Mouse (Mus musculus) kidney, adult 9 months (tissue): ENCODE results near the gene Ncor2.
"Not testable (repeated sequence)": the region's sequence is repeated elsewhere in the genome, so short reads cannot be mapped to it uniquely, and the experiment has no call there.

Experiments
- DNase-seq: peaks from one replicate; pipeline ENCODE4 v3.0.0; 2022

Ncor2 gene

DNA sequence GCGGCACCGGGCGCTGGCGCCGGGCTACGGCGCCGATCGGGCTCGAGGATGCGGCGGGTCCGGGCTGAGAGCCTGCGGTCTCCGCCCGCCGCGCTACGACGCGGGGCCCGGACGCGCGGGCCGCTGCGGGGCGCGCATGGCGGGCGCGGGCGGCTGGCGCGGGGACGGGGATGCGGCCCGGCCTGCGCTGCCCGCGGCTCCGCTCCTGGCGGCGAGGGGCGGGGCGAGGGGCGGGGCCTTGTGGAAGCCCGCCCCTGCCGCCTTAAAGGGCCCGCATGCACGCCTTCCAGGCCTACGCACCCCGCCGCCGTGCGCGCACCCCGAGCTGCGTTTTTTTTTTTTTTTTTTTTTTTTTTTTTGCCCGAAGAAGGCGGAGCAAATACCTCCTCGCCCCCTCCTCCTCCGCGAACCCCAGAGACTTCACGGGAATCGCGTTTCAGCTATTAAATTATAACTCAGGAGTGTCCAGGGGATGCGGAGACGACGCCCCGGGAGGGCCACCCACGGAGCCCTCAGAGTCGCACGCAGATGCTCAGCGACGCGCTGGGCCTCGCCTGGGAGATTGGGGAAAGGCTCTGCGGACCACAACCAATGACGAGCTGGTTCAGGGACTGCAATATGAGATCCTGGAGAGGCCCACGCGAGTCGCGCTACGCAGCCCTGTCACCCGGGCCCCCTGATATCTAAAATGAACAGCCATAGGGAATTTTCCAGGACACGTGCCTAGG is at the start of gene Ncor2:
TSS of gene Ncor2 (minus strand) at position 213 of the 728 bp plus-strand sequence.
- peak; percentile 76 for DNase-seq

- DNase-seq = no peak
These were observed 48.7 kb upstream of the Ncor2 start for GRCm38 (mm10) chr5:125227699-125228098.

GRCm38 (mm10) chr5:125226229-125226634 is 47.2 kb upstream of the Ncor2 start:
- DNase-seq = peak; percentile 35

- no peak for DNase-seq
These were observed 45.9 kb upstream of the Ncor2 start for GRCm38 (mm10) chr5:125224925-125225324.

DNA sequence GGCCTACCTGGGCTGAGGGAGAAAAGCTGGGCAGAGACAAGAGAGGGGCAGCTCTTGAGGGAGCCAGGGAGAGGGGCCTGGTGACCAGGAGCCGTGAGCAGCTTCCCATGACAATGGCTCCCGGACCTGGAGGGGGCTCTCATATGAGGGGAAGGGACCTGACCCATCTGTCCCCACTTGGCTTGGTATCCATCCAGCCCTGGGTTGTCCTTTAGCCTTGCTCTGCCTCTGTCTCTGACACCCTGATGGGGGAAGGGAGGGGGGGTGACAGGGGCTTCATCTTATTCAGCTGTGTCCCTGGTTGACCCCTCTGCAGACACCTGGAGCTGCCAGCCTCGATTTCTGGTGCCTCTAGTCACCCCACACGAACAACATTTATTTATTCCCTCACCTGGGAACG is 44.9 kb upstream of the Ncor2 start:
- DNase-seq = no peak

- no peak for DNase-seq
These were observed 43.7 kb upstream of the Ncor2 start for GRCm38 (mm10) chr5:125222706-125223105.

- no peak for DNase-seq
These were observed 42.8 kb upstream of the Ncor2 start for GRCm38 (mm10) chr5:125221868-125222267.

- no peak for DNase-seq
These were observed 38.6 kb upstream of the Ncor2 start for GRCm38 (mm10) chr5:125217426-125218170.

DNA sequence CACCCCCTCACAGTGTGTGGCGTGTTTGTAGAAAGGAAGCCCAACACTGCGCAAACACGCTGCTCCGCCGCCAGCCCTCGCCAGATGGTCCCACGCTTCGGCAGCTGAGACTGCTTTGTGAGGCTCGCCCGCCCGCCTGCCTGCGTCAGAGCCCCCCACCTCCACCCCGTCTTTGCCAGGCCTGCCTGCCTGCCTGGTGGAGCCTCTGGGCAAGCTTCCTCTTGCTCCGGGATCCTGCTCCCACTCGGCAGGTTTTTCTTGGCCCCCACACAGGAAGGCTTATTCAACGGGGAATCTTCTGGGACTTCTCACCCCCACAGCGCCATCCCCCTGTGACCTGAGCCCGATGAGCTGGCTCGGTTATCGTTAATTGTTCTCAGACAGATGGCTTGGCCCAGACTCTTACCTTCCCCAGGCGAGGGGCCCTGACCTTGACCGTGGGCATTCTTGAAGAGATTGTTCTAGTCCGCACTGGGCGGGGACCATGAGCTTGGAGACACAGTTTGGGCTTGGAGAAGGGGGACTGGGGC is 37.0 kb upstream of the Ncor2 start:
- no peak for DNase-seq

- DNase-seq = peak; percentile 90
These were observed 36.4 kb upstream of the Ncor2 start for GRCm38 (mm10) chr5:125215346-125215929.

DNA sequence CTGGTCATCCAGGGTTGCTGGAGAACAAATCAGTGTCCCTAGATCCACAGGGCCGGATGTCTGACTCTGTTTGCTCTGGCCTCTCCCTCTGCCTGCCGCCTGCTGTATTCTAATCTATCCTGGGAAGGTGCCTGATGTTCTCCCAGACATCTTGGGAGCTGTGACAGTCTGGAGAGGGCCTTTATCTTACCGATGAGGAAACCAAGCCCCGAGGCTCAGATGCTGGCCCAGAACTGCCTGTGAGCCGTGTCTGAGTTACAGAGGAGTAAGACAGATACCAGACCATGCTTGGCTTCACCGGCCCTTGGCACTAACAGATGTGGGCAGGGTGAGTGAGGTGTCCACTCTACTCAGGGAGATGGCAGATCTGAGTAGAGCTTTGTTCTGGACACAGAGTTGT is 35.0 kb upstream of the Ncor2 start:
- no peak for DNase-seq

GRCm38 (mm10) chr5:125204910-125205309 is 25.9 kb upstream of the Ncor2 start:
- DNase-seq = not testable (repeated sequence)

DNA sequence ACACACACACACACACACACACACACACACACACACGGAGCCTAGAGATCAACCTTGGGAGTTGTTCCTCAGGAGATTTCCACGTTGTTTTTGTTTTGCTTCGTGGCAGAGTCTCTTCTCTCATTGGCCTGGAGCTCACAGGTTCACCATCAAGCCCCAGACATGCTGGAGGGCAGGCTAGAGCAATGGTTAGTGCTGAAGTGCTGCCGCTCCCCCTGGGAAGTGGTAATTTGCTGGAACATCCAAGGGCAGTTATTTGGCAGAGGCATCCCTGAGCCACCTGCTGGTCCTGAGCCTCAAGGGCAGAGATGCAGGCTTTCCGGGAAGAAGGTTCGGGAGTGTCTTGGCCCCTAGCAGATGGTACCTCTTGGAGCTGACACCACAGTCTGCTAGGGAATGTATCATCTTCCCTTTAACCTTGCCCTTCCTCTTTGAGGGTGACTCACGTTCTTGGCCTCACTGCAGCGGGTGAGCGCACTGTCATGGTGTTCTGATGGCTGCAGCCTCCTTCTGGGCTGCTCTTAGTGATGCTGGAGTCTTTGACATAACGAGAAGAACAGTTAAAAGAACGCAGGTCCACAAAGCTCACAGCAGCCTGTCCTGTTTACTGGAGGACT is 25.3 kb upstream of the Ncor2 start:
- DNase-seq = no peak

DNA sequence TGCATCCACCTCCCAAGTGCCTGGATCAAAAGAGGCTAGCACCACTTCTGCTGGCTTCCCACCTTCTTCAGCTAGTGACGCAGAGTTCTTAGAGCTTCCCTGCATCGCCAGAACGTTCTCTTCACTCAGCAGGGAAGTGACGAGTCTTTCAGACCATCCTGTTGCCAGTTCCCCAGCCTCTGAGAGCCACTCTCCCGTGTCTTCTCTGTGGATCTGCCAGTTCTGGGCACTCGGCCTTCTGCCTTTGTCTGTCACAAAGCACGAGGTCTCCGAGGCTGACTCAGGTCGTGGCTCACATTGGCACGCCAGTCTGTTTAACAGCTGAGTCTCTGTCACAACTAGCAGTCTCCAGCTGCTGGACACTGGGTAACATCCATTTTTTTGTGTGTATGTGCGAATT is 24.7 kb upstream of the Ncor2 start:
- DNase-seq = no peak

- DNase-seq = no peak
These were observed 24.1 kb upstream of the Ncor2 start for GRCm38 (mm10) chr5:125203099-125203498.

DNA sequence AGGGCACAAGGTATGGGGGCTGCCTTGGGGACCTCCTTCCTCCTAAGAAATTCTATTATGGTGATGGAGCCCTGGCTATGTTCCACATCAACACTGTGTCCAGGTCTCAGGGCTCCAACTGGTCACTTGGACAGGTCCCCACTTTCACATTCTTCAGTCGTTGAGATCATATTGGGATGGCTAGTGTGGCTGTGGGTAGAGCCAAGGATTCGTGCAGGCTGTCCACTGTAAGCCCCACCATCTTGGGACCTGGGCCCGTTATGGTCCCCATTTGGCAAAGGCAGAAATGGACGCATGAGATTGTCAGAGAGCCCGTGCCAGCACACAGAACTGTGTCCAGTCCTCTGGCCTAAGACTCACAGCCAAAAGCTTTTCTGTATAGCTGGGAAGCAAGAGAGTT is 23.1 kb upstream of the Ncor2 start:
- DNase-seq = no peak

GRCm38 (mm10) chr5:125199086-125199485 is 20.1 kb upstream of the Ncor2 start:
- DNase-seq = no peak

DNA sequence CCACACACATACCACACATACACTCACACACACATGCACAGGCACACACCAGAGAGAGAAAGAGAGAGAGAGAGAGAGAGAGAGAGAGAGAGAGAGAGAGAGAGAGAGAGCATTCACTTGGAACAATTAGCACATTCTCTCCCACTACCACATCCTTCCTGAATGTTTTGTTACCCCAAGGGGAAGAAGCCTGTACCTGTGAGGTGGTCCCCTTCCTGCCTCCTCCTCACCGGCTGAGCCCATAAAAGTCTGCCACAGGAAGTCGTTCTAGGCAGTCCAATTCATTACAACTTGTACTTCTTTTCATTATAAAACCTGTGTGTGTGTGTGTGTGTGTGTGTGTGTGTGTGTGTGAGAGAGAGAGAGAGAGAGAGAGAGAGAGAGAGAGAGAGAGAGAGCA is 18.3 kb upstream of the Ncor2 start:
- DNase-seq = not testable (repeated sequence)

DNA sequence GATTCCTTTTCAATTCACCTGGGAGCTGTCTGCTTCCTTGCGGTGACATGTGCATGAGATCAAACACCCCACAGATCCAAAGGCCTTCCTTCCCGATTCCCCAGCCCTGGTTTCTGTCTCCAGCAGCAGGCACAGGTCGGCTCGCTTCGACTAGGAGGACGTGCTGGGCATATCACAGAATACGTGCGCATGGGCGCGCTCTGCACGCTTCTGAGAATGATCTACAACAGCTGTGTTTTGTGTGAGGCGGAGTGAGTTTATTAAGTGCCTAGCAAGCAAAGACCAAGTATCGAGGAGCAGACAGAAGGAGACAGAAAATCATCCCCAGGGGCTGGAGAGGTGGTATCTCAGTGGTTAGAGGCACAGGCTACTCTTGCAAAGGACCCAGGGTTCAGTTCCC is 17.0 kb upstream of the Ncor2 start:
- DNase-seq = no peak

- DNase-seq = no peak
These were observed 16.1 kb upstream of the Ncor2 start for GRCm38 (mm10) chr5:125195142-125195541.

DNA sequence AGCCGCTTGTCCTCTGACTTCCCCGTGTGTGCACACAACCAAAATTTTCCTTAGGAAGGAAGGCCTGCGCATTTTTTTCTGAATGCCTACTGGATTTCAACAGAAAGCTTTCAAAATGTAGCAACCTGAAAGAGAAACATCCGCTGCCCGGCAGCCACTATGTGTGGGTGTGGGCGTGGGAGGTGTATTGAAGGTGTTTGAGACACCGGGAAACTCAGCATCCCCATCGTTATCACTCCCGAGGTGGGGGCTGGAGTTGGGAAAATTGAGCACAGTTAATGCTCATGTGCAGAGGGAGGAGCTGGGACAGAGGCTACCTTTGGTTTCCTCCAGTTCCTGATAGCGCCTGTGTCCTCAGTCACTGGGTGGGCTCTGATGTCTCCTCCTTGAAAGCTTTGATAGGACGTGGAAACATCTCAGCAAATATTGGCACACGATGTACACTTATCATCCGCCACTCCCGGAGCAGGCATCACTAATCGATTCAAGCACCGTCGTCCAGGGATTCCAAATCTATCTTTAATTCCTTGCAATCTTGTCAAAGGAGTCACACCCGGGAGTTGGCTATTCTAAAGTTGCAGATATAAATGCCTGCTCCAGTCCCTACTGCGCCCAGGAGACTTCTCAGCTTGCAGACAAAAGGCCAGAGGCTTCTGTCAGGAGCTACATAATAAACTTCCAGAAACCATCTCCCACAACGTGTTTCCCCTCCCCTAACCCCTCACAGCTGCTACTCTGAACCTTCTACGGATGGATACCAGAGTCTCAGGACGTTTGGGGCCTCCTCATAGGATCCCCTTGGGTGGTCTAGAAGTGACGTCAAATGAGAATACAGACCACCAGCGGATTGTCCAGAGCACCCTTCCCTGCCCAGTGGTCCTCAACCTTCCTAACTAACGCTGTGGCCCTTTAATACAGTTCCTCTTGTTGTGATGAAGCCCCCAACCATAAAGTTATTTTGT is 14.7 kb upstream of the Ncor2 start:
- DNase-seq = no peak

DNA sequence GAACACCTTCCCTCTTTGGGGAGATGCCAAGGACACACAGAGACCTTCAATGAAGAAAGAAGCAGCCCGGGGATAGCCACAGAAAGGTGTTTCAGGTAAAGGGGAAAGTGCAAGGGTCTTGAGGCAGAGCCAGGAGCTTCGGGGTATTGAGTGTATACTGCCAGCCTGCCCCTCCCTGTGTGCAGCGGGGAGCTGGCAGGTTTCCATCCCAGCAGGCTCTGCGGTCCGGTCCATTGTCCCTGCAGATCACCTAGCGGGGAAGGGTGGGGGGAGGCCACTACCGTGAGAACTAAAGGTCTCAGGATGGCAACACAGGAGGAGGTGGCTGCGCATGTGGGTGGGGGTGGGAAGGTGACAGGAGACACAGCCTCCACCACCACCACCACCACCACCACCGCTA is 12.6 kb upstream of the Ncor2 start:
- no peak for DNase-seq
